Mouse (Mus musculus) G1E (cell line): ENCODE data around the gene Grb2. TPM values are rescaled to one million over a fixed set of nuclear protein-coding genes. Genes with fewer than 3 reads are reported as not detected.

Experiments
- ATAC-seq: 2 replicates; pipeline ENCODE4 v1.8.0; 2016; ENCODE audit warnings: mild to moderate bottlenecking; ENCODE audit not compliant: insufficient number of reproducible peaks, poor library complexity, low FRiP score, severe bottlenecking; ENCODE audit errors: extremely low read depth
- DNase-seq: peaks from one replicate; pipeline ENCODE4 v3.0.0; 2012; ENCODE audit warnings: low spot score
- H3K27me3 ChIP-seq: 2 replicates; pipeline ENCODE4 v1.6.1; 2012; ENCODE audit warnings: mild to moderate bottlenecking, low read length, inconsistent platforms; ENCODE audit not compliant: insufficient read depth
- H3K36me3 ChIP-seq: replicated peaks from 2 replicates; pipeline ENCODE3; 2012; ENCODE audit warnings: mild to moderate bottlenecking, inconsistent platforms
- H3K4me1 ChIP-seq: 2 replicates; pipeline ENCODE4 v1.6.1; 2012; ENCODE audit warnings: low read depth, low read length, inconsistent platforms, mixed read lengths; ENCODE audit not compliant: insufficient read depth
- H3K4me3 ChIP-seq: 2 replicates; pipeline ENCODE4 v1.5.1; 2012; ENCODE audit warnings: low read depth, mild to moderate bottlenecking, inconsistent platforms, low read length, moderate library complexity, mixed read lengths
- H3K9me3 ChIP-seq: replicated peaks from 2 replicates; pipeline ENCODE4 v1.6.1; 2012; ENCODE audit warnings: inconsistent platforms
- CTCF ChIP-seq: IDR thresholded peaks from 2 replicates; pipeline ENCODE4 v1.5.1; 2012; ENCODE audit warnings: low read depth, low read length, inconsistent platforms, mixed read lengths
- GATA1 ChIP-seq: IDR thresholded peaks from 2 replicates; pipeline ENCODE4 v1.6.1; 2012; ENCODE audit warnings: borderline replicate concordance, low read length, inconsistent platforms, mixed read lengths
- GATA2 ChIP-seq: IDR thresholded peaks from 2 replicates; pipeline ENCODE4 v1.6.1; 2012; ENCODE audit warnings: low read depth, low read length, inconsistent platforms, borderline replicate concordance
- POLR2AphosphoS5 ChIP-seq: IDR thresholded peaks from 2 replicates; pipeline ENCODE4 v1.6.1; 2012; ENCODE audit warnings: low read depth, low read length, inconsistent platforms; ENCODE audit not compliant: insufficient replicate concordance
- TAL1 ChIP-seq: conservative IDR thresholded peaks from 2 replicates; pipeline ENCODE4 v1.6.1; 2012; ENCODE audit warnings: low read depth, low read length, inconsistent platforms, mixed read lengths
- polyA plus RNA-seq: library from polyadenylated mRNA; stranded (reverse); fragments of >175 nt; gene quantifications from 2 replicates; pipeline ENCODE4 v1.2.3, GENCODE M21; 2012
- total RNA-seq, 2 experiments: library from RNA; stranded (forward) in 1 of 2; stranded (reverse) in 1 of 2; fragments of 200-1000 nt in 1 of 2; fragments of >200 nt in 1 of 2; fragmentation: Nextera tagmentation in 1 of 2; gene quantifications; 2 replicates each; pipeline ENCODE4 v1.2.3; 2014 to 2017

Gene Grb2
- total and polyA plus RNA-seq, 3 experiments: 119 to 224 (median 209) TPM

DNA sequence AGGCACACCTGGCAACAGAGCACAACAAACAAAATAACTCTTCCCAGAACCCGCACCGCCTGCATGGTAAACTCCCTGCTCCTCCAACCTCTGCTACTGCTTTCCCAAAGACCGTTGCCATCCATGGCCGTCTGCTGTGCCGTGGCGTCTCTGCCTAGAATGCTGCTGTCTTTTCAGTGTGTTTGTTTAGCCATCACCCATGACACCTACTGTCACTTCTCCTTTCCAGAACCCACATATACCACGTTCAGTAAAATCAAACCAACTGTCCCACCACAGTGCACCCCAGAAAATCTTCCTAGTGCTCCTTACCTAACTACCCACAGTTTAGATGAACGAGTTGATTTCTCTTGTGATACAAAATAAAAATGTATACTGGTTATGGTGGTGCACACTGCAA is 31.7 kb downstream of the Grb2 start:
- H3K36me3 ChIP-seq: peaks cover 91% of the 10 kb centered on the region
- no peak for DNase-seq
- no peak overlapping the region for H3K4me3 ChIP-seq
- no peak for ATAC-seq
- H3K4me1 ChIP-seq: peaks cover 69% of the 10 kb centered on the region
- H3K27me3 ChIP-seq: no peaks in the 10 kb centered on the region
- no peaks in the 10 kb centered on the region for H3K9me3 ChIP-seq
- TF ChIP-seq POLR2AphosphoS5 (no peak), GATA2 (no peak), CTCF (no peak), TAL1 (no peak), GATA1 (no peak)

DNA sequence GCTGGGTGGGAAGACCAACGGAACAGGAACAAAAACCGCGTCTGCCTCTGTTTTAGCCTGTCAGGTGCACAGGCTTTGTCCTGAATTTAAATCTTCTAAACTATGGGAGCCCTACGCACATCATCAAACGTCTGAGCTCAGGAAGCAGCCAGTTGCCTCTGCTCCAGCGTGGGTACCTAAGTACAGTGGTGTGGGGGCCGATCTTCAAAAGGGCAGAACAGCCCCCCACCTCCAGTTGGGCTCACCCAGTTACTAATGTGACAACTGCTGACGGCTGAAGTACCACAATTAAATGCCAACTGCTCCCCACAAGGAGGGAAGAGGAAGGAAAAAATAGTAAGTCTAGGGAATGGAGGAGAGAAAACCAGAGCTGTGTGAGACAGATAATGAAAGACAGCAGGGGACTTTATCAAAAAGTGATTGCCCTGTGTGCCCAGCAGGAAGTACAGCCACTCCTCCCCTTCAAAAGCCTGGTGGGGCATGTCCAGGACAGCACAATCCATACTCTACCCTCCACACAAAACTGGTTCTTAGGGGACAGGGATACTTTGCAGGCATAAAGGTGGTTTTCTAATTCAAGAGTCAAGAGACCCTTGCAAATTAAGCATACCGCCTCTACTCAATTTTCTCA is 34.0 kb downstream of the Grb2 start:
- no peaks in the 10 kb centered on the region for H3K9me3 ChIP-seq
- peaks cover 84% of the 10 kb centered on the region for H3K4me1 ChIP-seq
- DNase-seq (no peak), ATAC-seq (0 out of 2 replicates have a peak, but pooled peaks have one; percentile 16)
- H3K4me3 ChIP-seq: no peak overlapping the region
- H3K27me3 ChIP-seq: no peaks in the 10 kb centered on the region
- TF ChIP-seq TAL1 (no peak), GATA1 (no peak), GATA2 (no peak), POLR2AphosphoS5 (no peak), CTCF (no peak)
- H3K36me3 ChIP-seq: peaks cover 89% of the 10 kb centered on the region

DNA sequence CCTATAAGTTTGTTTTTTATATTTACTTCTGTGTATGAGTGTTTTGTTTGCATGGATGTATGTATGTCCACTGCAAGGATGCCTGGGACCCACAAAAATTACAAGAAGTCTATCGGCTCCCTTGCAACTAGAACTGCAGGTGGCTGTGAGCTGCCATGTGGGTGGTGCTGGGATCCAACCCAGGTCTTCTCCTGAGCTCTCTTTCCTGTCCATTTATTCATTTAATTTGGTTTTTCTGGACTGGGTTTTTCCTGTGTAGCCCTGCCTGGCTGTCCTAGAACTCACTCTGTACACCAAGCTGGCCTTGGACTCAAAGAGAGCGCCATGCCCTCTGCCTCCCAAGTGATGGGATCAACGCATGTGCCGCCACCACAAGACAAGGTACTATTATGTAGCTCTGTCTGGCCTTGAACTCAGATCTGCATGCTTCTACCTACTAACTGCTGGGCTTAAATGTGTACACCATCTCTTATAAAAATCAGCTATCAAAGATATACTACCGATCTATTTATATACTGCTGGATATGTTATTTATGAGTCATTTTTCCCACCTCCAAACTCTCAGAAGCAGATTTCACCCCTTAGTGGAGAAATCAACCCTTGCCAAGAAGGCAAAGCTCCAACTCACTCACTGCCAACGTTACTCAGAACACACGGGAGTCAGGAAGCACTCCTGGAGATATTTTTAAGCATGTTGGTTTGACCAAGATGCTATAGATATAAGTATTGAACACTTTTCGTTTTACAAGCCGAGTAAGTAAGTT is 34.7 kb downstream of the Grb2 start:
- H3K9me3 ChIP-seq: no peaks in the 10 kb centered on the region
- ATAC-seq: no peak
- H3K4me1 ChIP-seq: peaks cover 86% of the 10 kb centered on the region
- TF ChIP-seq POLR2AphosphoS5 (no peak), CTCF (no peak), GATA1 (no peak), TAL1 (no peak), GATA2 (no peak)
- peaks cover 88% of the 10 kb centered on the region for H3K36me3 ChIP-seq
- DNase-seq: no peak
- no peaks in the 10 kb centered on the region for H3K27me3 ChIP-seq
- H3K4me3 ChIP-seq: no peak overlapping the region

DNA sequence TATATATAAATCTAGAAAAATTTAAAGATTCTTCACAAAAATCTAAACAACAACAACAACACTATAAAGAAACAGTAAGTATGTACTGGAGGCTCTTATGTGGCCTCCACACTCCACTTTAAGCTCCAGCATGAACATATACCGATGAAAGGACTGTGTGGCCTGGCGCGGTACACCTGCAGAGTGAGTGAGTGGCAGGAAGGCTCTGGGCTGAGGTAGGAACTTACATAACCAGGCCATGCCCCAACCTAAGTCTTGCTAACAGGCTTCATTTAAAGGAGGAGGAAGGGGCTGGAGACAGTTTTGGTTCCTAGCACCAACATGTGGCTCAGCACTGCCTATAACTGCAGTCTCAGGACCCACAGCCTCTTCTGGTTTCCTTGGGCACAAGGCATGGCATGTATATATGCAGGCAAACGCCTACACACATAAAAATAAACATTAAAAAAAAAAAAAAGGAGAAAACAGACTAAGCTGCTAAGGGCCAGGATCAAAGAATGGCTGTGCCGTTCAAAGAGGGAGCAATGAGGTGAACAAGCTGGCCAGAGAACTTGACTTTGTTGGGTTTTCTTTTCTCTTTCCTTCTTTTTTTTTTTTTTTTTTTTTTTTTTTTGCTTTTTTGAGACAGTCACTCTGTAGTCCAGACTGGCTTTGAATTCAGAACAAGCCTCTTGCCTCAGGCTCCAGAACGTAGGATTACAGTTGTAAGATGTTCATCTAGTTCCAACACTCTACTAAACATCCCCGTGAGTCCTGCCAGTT is 36.0 kb downstream of the Grb2 start:
- Histone ChIP-seq H3K9me3 (no peaks in the 10 kb centered on the region), H3K27me3 (no peaks in the 10 kb centered on the region), H3K4me1 (peaks cover 85% of the 10 kb centered on the region), H3K4me3 (no peak overlapping the region), H3K36me3 (peaks cover 90% of the 10 kb centered on the region)
- DNase-seq: no peak
- ATAC-seq: no peak
- TF ChIP-seq POLR2AphosphoS5 (no peak), GATA1 (no peak), GATA2 (no peak), CTCF (no peak), TAL1 (no peak)

DNA sequence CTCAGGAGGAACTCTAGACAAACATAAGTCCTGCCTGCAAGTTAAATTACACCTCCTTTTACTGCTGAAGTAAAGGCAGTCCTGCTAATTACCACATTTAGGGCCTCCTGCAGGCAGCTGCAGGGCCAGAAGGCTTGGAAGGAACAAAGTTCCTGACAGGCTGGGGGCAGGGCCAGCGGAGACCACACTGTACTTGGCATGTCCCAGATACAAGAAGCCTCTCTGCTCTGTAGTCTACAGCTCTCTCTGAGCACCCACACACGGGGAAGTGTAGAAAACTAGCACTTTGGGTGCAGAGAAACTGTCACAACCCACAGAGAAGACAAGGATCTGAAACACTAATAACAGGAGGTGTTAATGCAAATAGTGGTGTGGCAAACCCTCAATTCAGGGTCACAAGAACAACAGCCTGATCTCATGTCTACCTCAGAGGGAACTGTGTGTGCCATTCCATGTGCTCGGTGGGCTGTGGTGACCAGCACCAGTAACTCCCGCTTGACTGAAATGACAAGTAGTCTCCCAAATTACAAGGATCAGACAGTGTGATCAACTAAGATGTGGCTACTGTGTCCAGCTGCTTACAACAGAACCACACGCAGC is 37.8 kb downstream of the Grb2 start:
- DNase-seq (no peak), ATAC-seq (0 out of 2 replicates have a peak, but pooled peaks have one; percentile 23)

DNA sequence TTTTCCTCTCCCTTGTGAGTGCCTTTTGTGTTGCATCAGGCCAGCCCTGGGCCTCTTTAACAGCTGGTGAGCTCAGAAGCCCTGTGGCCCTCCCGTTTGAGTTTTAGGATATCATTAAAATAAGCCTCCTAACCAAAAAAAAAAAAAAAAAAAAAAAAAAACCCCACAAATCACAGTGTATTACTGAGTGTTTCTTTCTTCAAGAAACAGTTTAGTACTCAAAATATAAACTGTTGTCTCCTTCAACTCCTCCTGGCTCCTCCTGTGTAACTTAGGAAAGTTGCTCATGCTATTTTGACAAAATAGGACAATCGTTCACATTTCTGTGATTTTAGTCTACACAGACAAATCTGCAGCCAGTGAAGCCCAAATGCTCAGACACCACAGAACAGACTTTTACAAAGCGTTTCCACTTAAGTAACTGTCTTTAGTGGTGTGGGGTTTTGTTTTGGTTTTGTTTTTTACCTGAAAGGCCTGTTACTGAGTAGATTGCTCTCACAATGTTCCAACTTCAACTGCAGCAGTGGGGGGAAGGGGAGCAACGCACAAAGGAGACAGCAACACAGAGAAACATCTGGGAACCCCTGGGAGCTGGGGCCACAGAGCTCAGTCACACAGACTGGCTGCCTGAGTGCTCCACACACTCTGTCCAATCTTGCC is 44.6 kb downstream of the Grb2 start:
- Histone ChIP-seq H3K36me3 (peaks cover 88% of the 10 kb centered on the region), H3K4me1 (peaks cover 55% of the 10 kb centered on the region), H3K27me3 (no peaks in the 10 kb centered on the region), H3K4me3 (no peak overlapping the region), H3K9me3 (peaks cover 2% of the 10 kb centered on the region)
- DNase-seq: no peak
- TF ChIP-seq POLR2AphosphoS5 (no peak), TAL1 (no peak), GATA2 (no peak), CTCF (no peak), GATA1 (no peak)
- ATAC-seq: no peak

More for the DNA sequence above, 37.8 kb downstream of the Grb2 start:
- no peak overlapping the region; the same call in 1 of the 2 replicates for H3K4me3 ChIP-seq
- TF ChIP-seq GATA1: no peak
- no peak for TF ChIP-seq TAL1
- H3K9me3 ChIP-seq: no peaks in the 10 kb centered on the region
- no peaks in the 10 kb centered on the region for H3K27me3 ChIP-seq
- peaks cover 76% of the 10 kb centered on the region for H3K4me1 ChIP-seq
- peaks cover 86% of the 10 kb centered on the region for H3K36me3 ChIP-seq
